In the genomic region with DNA sequence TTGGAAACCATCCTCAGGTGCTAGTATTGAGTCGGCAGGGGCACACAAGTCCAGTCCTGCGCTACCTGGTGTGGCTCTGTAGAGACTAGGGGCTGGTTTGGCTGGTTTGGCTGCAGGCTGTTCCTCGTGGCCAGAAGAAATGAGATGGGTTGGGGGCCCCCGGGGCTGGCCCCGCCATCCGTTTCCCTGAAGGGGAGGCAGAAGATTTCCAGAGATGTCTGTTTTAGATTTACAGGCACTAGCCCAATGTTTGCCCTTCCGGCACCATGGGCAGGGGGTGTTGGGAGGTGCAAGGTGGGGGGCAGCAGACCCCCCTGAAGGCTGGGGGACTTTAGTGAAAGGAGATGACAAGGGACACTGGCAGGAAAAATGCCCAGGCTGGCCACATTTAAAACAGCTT, we compare ENCODE assay signal across 33 mouse cellular contexts. TPM values are rescaled to one million over a fixed set of nuclear protein-coding genes. Genes with fewer than 3 reads are reported as not detected.
"Had no signal": no experiment of that assay in that cellular context is flagged by ENCODE, and none has a peak within 500 bp of the region (broad histone marks: within the 10 kb centered on the region; RNA-seq: fewer than 3 reads in every experiment).

No protein-coding gene starts in this region.

- H3K4me1 ChIP-seq: embryonic facial prominence, embryonic 10.5 days; embryonic facial prominence, embryonic 12.5 days; embryonic facial prominence, embryonic 13.5 days; embryonic facial prominence, embryonic 15.5 days; forebrain, embryonic 10.5 days; forebrain, embryonic 12.5 days; forebrain, embryonic 13.5 days; forebrain, embryonic 15.5 days had no signal

- H3K4me3 ChIP-seq: embryonic facial prominence, embryonic 10.5 days; embryonic facial prominence, embryonic 12.5 days; embryonic facial prominence, embryonic 13.5 days; embryonic facial prominence, embryonic 15.5 days; erythroblast, embryonic 14.5 days; forebrain, embryonic 10.5 days; forebrain, embryonic 12.5 days; forebrain, embryonic 13.5 days; forebrain, embryonic 15.5 days; gastrocnemius, adult 2 months; heart, adult 2 months had no signal

- H3K27ac ChIP-seq: embryonic facial prominence, embryonic 10.5 days; embryonic facial prominence, embryonic 12.5 days; embryonic facial prominence, embryonic 13.5 days; embryonic facial prominence, embryonic 15.5 days; forebrain, embryonic 10.5 days; forebrain, embryonic 12.5 days; forebrain, embryonic 13.5 days; forebrain, embryonic 15.5 days; gastrocnemius, adult 2 months; heart, adult 2 months had no signal

- H3K4me2 ChIP-seq: embryonic facial prominence, embryonic 12.5 days; embryonic facial prominence, embryonic 13.5 days; embryonic facial prominence, embryonic 15.5 days; forebrain, embryonic 12.5 days; forebrain, embryonic 13.5 days; forebrain, embryonic 15.5 days had no signal

- DNase-seq: cerebellum, adult 2 months; cerebellum, adult 8-10 months; cerebellum, adult 9-10 months; cerebellum, adult 9-11 months; cerebellum, postnatal 10 days; cerebellum, postnatal 14 days; cerebellum, postnatal 25 days; cerebellum, postnatal 36 days; embryo, embryonic 11 days; forebrain, postnatal 0 days; gastrocnemius, adult 2 months; gastrocnemius, postnatal 10 days; gastrocnemius, postnatal 14 days; gastrocnemius, postnatal 25 days; gastrocnemius, postnatal 36 days; heart, adult 18-20 months; heart, adult 2 months had no signal

- H3K9ac ChIP-seq: embryonic facial prominence, embryonic 12.5 days; embryonic facial prominence, embryonic 13.5 days; embryonic facial prominence, embryonic 15.5 days; forebrain, embryonic 12.5 days; forebrain, embryonic 13.5 days; forebrain, embryonic 15.5 days; forebrain, postnatal 0 days had no signal

- H3K9me3 ChIP-seq: embryonic facial prominence, embryonic 12.5 days; embryonic facial prominence, embryonic 13.5 days; embryonic facial prominence, embryonic 15.5 days; forebrain, embryonic 15.5 days had no signal

- ATAC-seq: forebrain, embryonic 13.5 days; forebrain, embryonic 14.5 days; forebrain, embryonic 15.5 days; forebrain, embryonic 16.5 days; forebrain, postnatal 0 days had no signal

- H3K36me3 ChIP-seq: embryonic facial prominence, embryonic 10.5 days; embryonic facial prominence, embryonic 12.5 days; embryonic facial prominence, embryonic 13.5 days; embryonic facial prominence, embryonic 15.5 days; forebrain, embryonic 10.5 days; forebrain, embryonic 12.5 days; forebrain, embryonic 15.5 days had no signal

- H3K27me3 ChIP-seq: embryonic facial prominence, embryonic 12.5 days; embryonic facial prominence, embryonic 13.5 days; embryonic facial prominence, embryonic 15.5 days; forebrain, embryonic 12.5 days; forebrain, embryonic 13.5 days; forebrain, embryonic 15.5 days had no signal

RNA-seq across cellular contexts. Expression of a gene that starts 3.3 kb away (rescaled TPM):
- polyA plus RNA-seq: cortical plate, adult 2 months; embryonic facial prominence, embryonic 10.5 days; embryonic facial prominence, embryonic 11.5 days; embryonic facial prominence, embryonic 12.5 days; embryonic facial prominence, embryonic 13.5 days; embryonic facial prominence, embryonic 14.5 days; embryonic facial prominence, embryonic 15.5 days; erythroblast, embryonic 14.5 days; forebrain, embryonic 10.5 days; forebrain, embryonic 11.5 days; forebrain, embryonic 12.5 days; forebrain, embryonic 13.5 days; forebrain, embryonic 14.5 days; forebrain, embryonic 15.5 days; forebrain, embryonic 16.5 days; forebrain, postnatal 0 days; frontal cortex, adult 2 months; heart, adult 2 months had no signal
